Mouse (Mus musculus) stomach, postnatal 0 days (tissue): ENCODE measurements around the gene Klb. TPM values are rescaled to one million over a fixed set of nuclear protein-coding genes. Genes with fewer than 3 reads are reported as not detected.

Experiments
- ATAC-seq: fragments of 200-750 bp; cut with Nextera tagmentation; 2 replicates; pipeline ENCODE4 v1.8.0; 2017; ENCODE audit not compliant: low FRiP score, low TSS enrichment
- DNase-seq: peaks from one replicate; pipeline ENCODE4 v3.0.0-alpha.2; 2016; ENCODE audit warnings: low spot score
- H3K27ac ChIP-seq: fragments of 300-500 bp; sonication (generic); replicated peaks from 2 replicates; pipeline ENCODE4 v1.5.1; 2014; ENCODE audit warnings: mild to moderate bottlenecking, control low read depth
- H3K27me3 ChIP-seq: fragments of 300-500 bp; sonication (generic); 2 replicates; pipeline ENCODE4 v1.6.1; 2014; ENCODE audit warnings: low read length; ENCODE audit not compliant: control insufficient read depth, insufficient read depth
- H3K36me3 ChIP-seq: fragments of 300-500 bp; sonication (generic); 2 replicates; pipeline ENCODE4 v1.6.1; 2014; ENCODE audit warnings: low read length, mixed read lengths; ENCODE audit not compliant: control insufficient read depth, insufficient read depth
- H3K4me1 ChIP-seq: fragments of 300-500 bp; sonication (generic); replicated peaks from 2 replicates; pipeline ENCODE4 v1.6.1; 2014; ENCODE audit warnings: antibody characterized with exemption; ENCODE audit not compliant: control insufficient read depth, insufficient read depth
- H3K4me2 ChIP-seq: fragments of 300-500 bp; sonication (generic); replicated peaks from 2 replicates; pipeline ENCODE4 v1.6.1; 2014; ENCODE audit warnings: low read depth, mild to moderate bottlenecking, control low read depth, moderate library complexity
- H3K4me3 ChIP-seq: fragments of 300-500 bp; sonication (generic); 2 replicates; pipeline ENCODE4 v1.5.1; 2014; ENCODE audit warnings: low read depth, low read length, control low read depth
- H3K9ac ChIP-seq: fragments of 300-500 bp; sonication (generic); 2 replicates; pipeline ENCODE4 v1.6.1; 2014; ENCODE audit warnings: mild to moderate bottlenecking, low read length, control low read depth, mixed read lengths
- H3K9me3 ChIP-seq: fragments of 300-500 bp; sonication (generic); 2 replicates; pipeline ENCODE4 v1.6.1; 2016; ENCODE audit warnings: low read length; ENCODE audit not compliant: control insufficient read depth
- CTCF ChIP-seq: IDR thresholded peaks from 2 replicates; pipeline ENCODE4 v1.5.1; 2016; ENCODE audit warnings: antibody characterized with exemption, low read depth, mild to moderate bottlenecking, moderate library complexity
- EP300 ChIP-seq: optimal IDR thresholded peaks from 2 replicates; pipeline ENCODE3; 2016; ENCODE audit warnings: antibody characterized with exemption
- WGBS: fragments of 180-500 bp; shearing (Covaris S2); extraction: QIAGEN DNeasy Blood & Tissue Kit; methylation state at CpG from one replicate; pipeline ENCODE4 v1.1.7; 2014; 5-methylcytosine and 5-hydroxymethylcytosine counted together
- polyA plus RNA-seq: library from polyadenylated mRNA; unstranded; fragments of >200 nt; fragmentation: Nextera tagmentation; extraction: Ambion mirVana; gene quantifications from 2 replicates; pipeline ENCODE4 v1.2.1, GENCODE M21; 2015

Gene Klb
- polyA plus RNA-seq, 1 experiment from 2014 or later, result 0.24 TPM

- Histone ChIP-seq H3K27me3 (no peaks in the 10 kb centered on the region), H3K27ac (no peak overlapping the region)
- ATAC-seq, result no peak
These were observed 74.7 kb downstream of the Klb start for GRCm38 (mm10) chr5:65422803-65423202.

GRCm38 (mm10) chr5:65424215-65424614, 76.1 kb downstream of the Klb start:
- H3K4me2 ChIP-seq, result no peak overlapping the region
- no peak overlapping the region for H3K9ac ChIP-seq
- H3K9me3 ChIP-seq, result no peaks in the 10 kb centered on the region
- peak; percentile 75 for DNase-seq
- TF ChIP-seq EP300 (no peak), CTCF (no peak)
- H3K36me3 ChIP-seq, result peaks cover 12% of the 10 kb centered on the region; the same call in 1 of the 2 replicates
- no peak overlapping the region for H3K4me3 ChIP-seq
- peak; percentile 89 for ATAC-seq
- no peaks in the 10 kb centered on the region for H3K27me3 ChIP-seq
- H3K27ac ChIP-seq, result peak overlapping the region; percentile 70
- WGBS, result 67% methylated on average over 6 of the region's 6 CpGs
- H3K4me1 ChIP-seq, result no peaks in the 10 kb centered on the region; the same call in 1 of the 2 replicates

More at GRCm38 (mm10) chr5:65422803-65423202, 74.7 kb downstream of the Klb start:
- Histone ChIP-seq H3K9ac (no peak overlapping the region), H3K4me2 (no peak overlapping the region), H3K4me1 (no peaks in the 10 kb centered on the region), H3K4me3 (no peak overlapping the region), H3K36me3 (peaks cover 15% of the 10 kb centered on the region; the same call in 1 of the 2 replicates), H3K9me3 (no peaks in the 10 kb centered on the region)
- no peak for TF ChIP-seq EP300
- TF ChIP-seq CTCF, result no peak
- DNase-seq, result no peak
- WGBS, result 87% methylated on average over 8 of the region's 8 CpGs

- H3K4me2 ChIP-seq, result no peak overlapping the region
- H3K9me3 ChIP-seq, result no peaks in the 10 kb centered on the region
- H3K27me3 ChIP-seq, result no peaks in the 10 kb centered on the region
- H3K4me1 ChIP-seq, result no peaks in the 10 kb centered on the region; the same call in 1 of the 2 replicates
- peaks cover 12% of the 10 kb centered on the region; the same call in 1 of the 2 replicates for H3K36me3 ChIP-seq
- ATAC-seq (peak; percentile 25), DNase-seq (peak; percentile 47)
- H3K9ac ChIP-seq, result no peak overlapping the region
- TF ChIP-seq CTCF, result no peak
- TF ChIP-seq EP300, result no peak
- no peak overlapping the region for H3K4me3 ChIP-seq
- H3K27ac ChIP-seq, result peak overlapping the region; percentile 58; the same call in 1 of the 2 replicates
- 64% methylated on average over 5 of the region's 5 CpGs for WGBS
These were observed 77.1 kb downstream of the Klb start for GRCm38 (mm10) chr5:65425251-65425650.

DNA sequence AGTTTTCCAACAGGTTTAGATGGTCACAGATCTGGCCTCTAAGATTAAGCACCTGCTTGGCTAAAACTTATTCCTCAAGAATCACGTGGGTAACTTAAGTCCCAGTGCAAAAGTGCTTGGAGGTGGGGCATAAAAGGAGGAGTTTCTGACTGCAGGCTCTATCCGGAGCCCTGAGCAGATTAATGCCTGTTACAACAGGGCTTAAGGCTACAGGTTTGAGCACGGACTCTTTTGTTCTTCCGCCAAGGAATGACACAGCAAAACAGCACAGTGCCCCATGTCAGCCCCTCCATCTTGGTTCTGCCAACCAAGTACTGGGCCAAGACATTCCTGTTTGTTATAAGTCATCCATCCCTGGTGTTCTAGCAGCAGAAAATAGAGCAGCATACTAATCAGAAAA, 80.2 kb downstream of the Klb start:
- TF ChIP-seq EP300, result no peak
- TF ChIP-seq CTCF, result no peak
- no peaks in the 10 kb centered on the region for H3K9me3 ChIP-seq
- DNase-seq (peak; percentile 65), ATAC-seq (peak; percentile 71)
- H3K9ac ChIP-seq, result no peak overlapping the region
- H3K4me2 ChIP-seq, result 0 out of 2 replicates have a peak overlapping the region, but pooled peaks have one; percentile 3
- whole genome bisulfite sequencing, result 29% methylated on average over 4 of the region's 4 CpGs
- no peaks in the 10 kb centered on the region; the same call in 1 of the 2 replicates for H3K4me1 ChIP-seq
- no peaks in the 10 kb centered on the region for H3K27me3 ChIP-seq
- H3K27ac ChIP-seq, result peak overlapping the region; percentile 88
- H3K36me3 ChIP-seq, result no peaks in the 10 kb centered on the region
- no peak overlapping the region for H3K4me3 ChIP-seq

DNA sequence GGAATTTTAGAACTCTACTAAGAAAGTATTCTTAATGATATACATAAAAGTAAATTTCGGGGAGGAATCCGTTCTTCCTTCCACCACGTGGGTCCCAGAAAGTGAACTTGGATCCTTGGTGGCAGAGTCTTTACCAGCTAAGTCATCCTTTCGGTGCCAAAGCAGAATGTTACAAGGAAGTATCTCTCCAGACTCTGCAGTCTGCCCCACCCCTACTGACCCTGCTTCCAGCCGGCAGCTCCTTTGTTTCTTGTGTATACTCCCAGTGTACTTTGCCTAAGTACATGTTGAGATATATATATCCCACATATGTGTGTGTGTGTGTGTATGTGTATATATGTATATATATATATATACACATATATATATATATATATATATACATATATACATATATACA, 81.3 kb downstream of the Klb start:
- Histone ChIP-seq H3K27me3 (no peaks in the 10 kb centered on the region), H3K36me3 (no peaks in the 10 kb centered on the region), H3K9ac (no peak overlapping the region), H3K4me3 (no peak overlapping the region), H3K4me1 (no peaks in the 10 kb centered on the region; the same call in 1 of the 2 replicates), H3K4me2 (no peak overlapping the region), H3K27ac (peak overlapping the region; percentile 88; the same call in 1 of the 2 replicates), H3K9me3 (no peaks in the 10 kb centered on the region)
- TF ChIP-seq EP300, result no peak
- TF ChIP-seq CTCF, result no peak
- DNase-seq (peak; percentile 57), ATAC-seq (peak; percentile 49)
- 69% methylated on average over 5 of the region's 5 CpGs for WGBS

Other genes starting within 250 kb of the Klb start
- gene Klhl5, start 240.8 kb upstream of the Klb start, polyA plus RNA-seq, result 13.8 and 14.9 TPM in 2 replicates
- gene Wdr19, start 148.6 kb upstream of the Klb start, polyA plus RNA-seq, result 2.4 and 2.7 TPM in 2 replicates
- gene Rfc1, start 12.6 kb upstream of the Klb start, polyA plus RNA-seq, result 32.5 and 43.7 TPM in 2 replicates
- gene Rpl9, start 43.1 kb downstream of the Klb start, polyA plus RNA-seq, result 917 and 919 TPM in 2 replicates
- gene Lias, start 43.2 kb downstream of the Klb start, polyA plus RNA-seq, result 43.4 and 46.0 TPM in 2 replicates
- gene Ugdh, start 87.6 kb downstream of the Klb start, polyA plus RNA-seq, result 281 and 313 TPM in 2 replicates
- gene Gm43552, start 144.5 kb downstream of the Klb start, polyA plus RNA-seq, result not detected in 2 replicates
- gene Smim14, start 188.9 kb downstream of the Klb start, polyA plus RNA-seq, result 355 and 360 TPM in 2 replicates
- gene Ube2k, start 188.9 kb downstream of the Klb start, polyA plus RNA-seq, result 130 and 136 TPM in 2 replicates